Mouse (Mus musculus): ENCODE results near the gene Dysf.

DNA sequence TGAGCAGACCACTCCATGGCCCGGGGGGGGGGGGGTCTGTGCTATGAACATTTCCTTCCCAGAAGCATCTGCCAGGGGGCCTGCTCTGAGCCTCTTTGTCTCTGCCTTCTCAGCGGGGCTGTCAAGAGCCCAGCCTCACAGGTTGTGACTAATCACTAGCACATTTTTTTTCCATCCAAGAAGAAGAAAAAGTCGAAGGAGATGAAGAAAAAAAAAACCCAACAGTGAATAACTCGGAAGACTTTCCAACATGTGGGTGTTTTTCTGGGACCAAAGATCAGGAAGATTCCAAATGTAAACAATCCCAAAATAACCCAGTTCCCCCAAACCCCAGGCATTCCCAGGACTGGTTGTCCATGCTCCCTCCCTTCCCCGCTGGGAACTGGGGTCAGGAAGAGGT, 238.6 kb downstream of the Dysf start:
- TF ChIP-seq CTCF (conservative IDR thresholded peaks at IDR 0.05; ENCODE audit: insufficient read depth, insufficient read length, low read depth, low read length) (no peak), POLR2A (IDR thresholded peaks at IDR 0.05; ENCODE audit: low read depth, low read length) (no peak)

All from kidney, adult 2 months (tissue).